Mouse (Mus musculus) brain, embryonic 14.5 days (tissue): ENCODE data around the gene Ptpn7.

Source experiments
- CTCF ChIP-seq: fragments of 200-500 bp; IDR thresholded peaks from 2 replicates; pipeline ENCODE4 v1.5.1; 2012; ENCODE audit warnings: inconsistent platforms, mild to moderate bottlenecking, moderate library complexity, borderline replicate concordance; ENCODE audit not compliant: insufficient read depth, insufficient read length; ENCODE audit errors: extremely low read depth
- POLR2A ChIP-seq: fragments of 200-500 bp; IDR thresholded peaks from 2 replicates; pipeline ENCODE4 v1.6.1; 2012; ENCODE audit warnings: mild to moderate bottlenecking, inconsistent platforms, borderline replicate concordance; ENCODE audit not compliant: poor library complexity, insufficient read depth, insufficient read length, severe bottlenecking; ENCODE audit errors: extremely low read depth

GRCm38 (mm10) chr1:135128011-135128441, 4.5 kb upstream of the Ptpn7 start:
- TF ChIP-seq CTCF = no peak
- no peak for TF ChIP-seq POLR2A
